Mouse (Mus musculus) heart, embryonic 14.5 days (tissue): ENCODE data around the gene Upk3b. TPM values are rescaled to one million over a fixed set of nuclear protein-coding genes. Genes with fewer than 3 reads are reported as not detected.

ENCODE experiments used
- ATAC-seq: fragments of 200-750 bp; cut with Nextera tagmentation; 2 replicates; pipeline ENCODE4 v1.8.0; 2017; ENCODE audit warnings: low read depth, moderate TSS enrichment; ENCODE audit not compliant: insufficient number of reproducible peaks, insufficient read depth, low FRiP score
- H3K27ac ChIP-seq, 2 experiments: fragments of 200-500 bp in 1 of 2; fragments of 300-500 bp in 1 of 2; sonication (generic) in 1 of 2; replicated peaks in 1 of 2; 2 replicates each; pipeline ENCODE4 v1.5.1; 2012 to 2014; ENCODE audit warnings: low read depth in 2 of 2, low read length in 2 of 2, control low read depth in 1 of 2, mild to moderate bottlenecking in 1 of 2, mixed read lengths in 1 of 2; ENCODE audit not compliant: control insufficient read depth in 1 of 2, insufficient read depth in 1 of 2
- H3K27me3 ChIP-seq: fragments of 300-500 bp; sonication (generic); 2 replicates; pipeline ENCODE4 v1.6.1; 2014; ENCODE audit warnings: mild to moderate bottlenecking, low read length, control low read depth; ENCODE audit not compliant: control insufficient read depth, insufficient read depth
- H3K36me3 ChIP-seq: fragments of 300-500 bp; sonication (generic); 2 replicates; pipeline ENCODE4 v1.6.1; 2014; ENCODE audit warnings: mild to moderate bottlenecking, control low read depth, low read length, mixed read lengths; ENCODE audit not compliant: control insufficient read depth, insufficient read depth
- H3K4me1 ChIP-seq, 2 experiments: fragments of 200-500 bp in 1 of 2; fragments of 300-500 bp in 1 of 2; sonication (generic) in 1 of 2; 2 replicates each; pipeline ENCODE4 v1.6.1; 2012 to 2014; ENCODE audit warnings: low read length in 2 of 2, control low read depth in 1 of 2, mixed read lengths in 1 of 2; ENCODE audit not compliant: control insufficient read depth in 2 of 2, insufficient read depth in 2 of 2
- H3K4me2 ChIP-seq: fragments of 300-500 bp; sonication (generic); 2 replicates; pipeline ENCODE4 v1.6.1; 2014; ENCODE audit warnings: mild to moderate bottlenecking, low read length
- H3K4me3 ChIP-seq, 2 experiments: fragments of 200-500 bp in 1 of 2; fragments of 300-500 bp in 1 of 2; sonication (generic) in 1 of 2; 2 replicates each; pipeline ENCODE4 v1.5.1; 2012 to 2014; ENCODE audit warnings: low read length in 2 of 2, mild to moderate bottlenecking in 2 of 2, control low read depth in 1 of 2, low read depth in 1 of 2, moderate library complexity in 1 of 2; ENCODE audit not compliant: control insufficient read depth in 1 of 2, insufficient read depth in 1 of 2
- H3K9ac ChIP-seq: fragments of 300-500 bp; sonication (generic); 2 replicates; pipeline ENCODE4 v1.6.1; 2014; ENCODE audit warnings: mild to moderate bottlenecking, low read length
- H3K9me3 ChIP-seq: fragments of 300-500 bp; sonication (generic); 2 replicates; pipeline ENCODE4 v1.6.1; 2016; ENCODE audit warnings: low read length, control low read depth; ENCODE audit not compliant: control insufficient read depth
- WGBS: fragments of 180-500 bp; shearing (Covaris S2); extraction: QIAGEN DNeasy Blood & Tissue Kit; methylation state at CpG from one replicate; pipeline ENCODE4 v1.1.7; 2014; 5-methylcytosine and 5-hydroxymethylcytosine counted together
- polyA plus RNA-seq: library from polyadenylated mRNA; unstranded; fragments of >200 nt; fragmentation: Nextera tagmentation; extraction: Ambion mirVana; gene quantifications from 2 replicates; pipeline ENCODE4 v1.2.1, GENCODE M21; 2014

The Upk3b gene
- polyA plus RNA-seq, 1 experiment from 2014 or later = 35.4 TPM

GRCm38 (mm10) chr5:136016014-136016876 lies 22.1 kb upstream of the Upk3b start:
- no peak for ATAC-seq
- H3K27ac ChIP-seq = peak overlapping the region; percentile 15 to 79; a peak in 2 of 4 replicates
- peaks cover 38 to 51% of the 10 kb centered on the region in 2 experiments for H3K4me1 ChIP-seq
- 44% methylated on average over 10 of the region's 10 CpGs for WGBS
- H3K27me3 ChIP-seq = no peaks in the 10 kb centered on the region
- H3K9me3 ChIP-seq = no peaks in the 10 kb centered on the region
- no peak overlapping the region for H3K4me3 ChIP-seq
- H3K9ac ChIP-seq = peak overlapping the region; percentile 41; the same call in 1 of the 2 replicates
- peaks cover 38% of the 10 kb centered on the region for H3K36me3 ChIP-seq
- 0 out of 2 replicates have a peak overlapping the region, but pooled peaks have one; percentile 8 for H3K4me2 ChIP-seq

- no peak for ATAC-seq
- Histone ChIP-seq H3K27ac (no peak overlapping the region), H3K4me2 (no peak overlapping the region), H3K9me3 (no peaks in the 10 kb centered on the region), H3K9ac (no peak overlapping the region), H3K4me1 (peaks cover 38 to 51% of the 10 kb centered on the region in 2 experiments), H3K4me3 (no peak overlapping the region), H3K36me3 (peaks cover 34% of the 10 kb centered on the region), H3K27me3 (no peaks in the 10 kb centered on the region)
- WGBS = 77% methylated on average over 6 of the region's 6 CpGs
Measured at GRCm38 (mm10) chr5:136017262-136017661, 21.0 kb upstream of the Upk3b start.

- Histone ChIP-seq H3K27ac (no peak overlapping the region), H3K4me2 (no peak overlapping the region), H3K36me3 (peaks cover 30% of the 10 kb centered on the region; the same call in 1 of the 2 replicates), H3K4me1 (peaks cover 38 to 51% of the 10 kb centered on the region in 2 experiments), H3K4me3 (no peak overlapping the region), H3K9ac (no peak overlapping the region), H3K9me3 (no peaks in the 10 kb centered on the region), H3K27me3 (no peaks in the 10 kb centered on the region)
- no peak for ATAC-seq
- 79% methylated on average over 2 of the region's 2 CpGs for WGBS
Measured at GRCm38 (mm10) chr5:136018726-136019125, 19.6 kb upstream of the Upk3b start.

GRCm38 (mm10) chr5:136019907-136020306 lies 18.4 kb upstream of the Upk3b start:
- peak; percentile 48; the same call in 1 of the 2 replicates for ATAC-seq
- H3K4me1 ChIP-seq = peaks cover 34 to 46% of the 10 kb centered on the region in 2 experiments
- H3K9me3 ChIP-seq = no peaks in the 10 kb centered on the region
- H3K9ac ChIP-seq = no peak overlapping the region
- H3K27me3 ChIP-seq = no peaks in the 10 kb centered on the region
- no peak overlapping the region for H3K4me3 ChIP-seq
- WGBS = 0% methylated on average over 1 of the region's 1 CpGs
- H3K27ac ChIP-seq = peak overlapping the region; percentile 14 to 57; a peak in 2 of 4 replicates
- peaks cover 40% of the 10 kb centered on the region; the same call in 1 of the 2 replicates for H3K36me3 ChIP-seq
- no peak overlapping the region for H3K4me2 ChIP-seq

GRCm38 (mm10) chr5:136025712-136026111 lies 12.6 kb upstream of the Upk3b start:
- no peaks in the 10 kb centered on the region for H3K27me3 ChIP-seq
- no peak overlapping the region for H3K4me2 ChIP-seq
- 76% methylated on average over 3 of the region's 3 CpGs for WGBS
- ATAC-seq = no peak
- H3K27ac ChIP-seq = no peak overlapping the region
- H3K36me3 ChIP-seq = peaks cover 69% of the 10 kb centered on the region
- H3K9ac ChIP-seq = no peak overlapping the region
- no peaks in the 10 kb centered on the region for H3K4me1 ChIP-seq
- H3K4me3 ChIP-seq = no peak overlapping the region
- H3K9me3 ChIP-seq = no peaks in the 10 kb centered on the region

- peaks cover 69% of the 10 kb centered on the region for H3K36me3 ChIP-seq
- H3K9me3 ChIP-seq = no peaks in the 10 kb centered on the region
- H3K9ac ChIP-seq = no peak overlapping the region
- H3K4me1 ChIP-seq = no peaks in the 10 kb centered on the region
- no peaks in the 10 kb centered on the region for H3K27me3 ChIP-seq
- H3K4me2 ChIP-seq = no peak overlapping the region
- no peak for ATAC-seq
- no peak overlapping the region for H3K4me3 ChIP-seq
- H3K27ac ChIP-seq = no peak overlapping the region
- 92% methylated on average over 9 of the region's 9 CpGs for WGBS
Measured at GRCm38 (mm10) chr5:136026859-136027258, 11.4 kb upstream of the Upk3b start.

- no peak overlapping the region for H3K4me2 ChIP-seq
- no peaks in the 10 kb centered on the region for H3K9me3 ChIP-seq
- H3K9ac ChIP-seq = no peak overlapping the region
- H3K27ac ChIP-seq = no peak overlapping the region
- ATAC-seq = no peak
- H3K4me3 ChIP-seq = no peak overlapping the region
- peaks cover 77% of the 10 kb centered on the region for H3K36me3 ChIP-seq
- WGBS = 84% methylated on average over 11 of the region's 11 CpGs
- no peaks in the 10 kb centered on the region for H3K27me3 ChIP-seq
- no peaks in the 10 kb centered on the region for H3K4me1 ChIP-seq
Measured at GRCm38 (mm10) chr5:136027612-136028311, 10.5 kb upstream of the Upk3b start.
